In the genomic region with DNA sequence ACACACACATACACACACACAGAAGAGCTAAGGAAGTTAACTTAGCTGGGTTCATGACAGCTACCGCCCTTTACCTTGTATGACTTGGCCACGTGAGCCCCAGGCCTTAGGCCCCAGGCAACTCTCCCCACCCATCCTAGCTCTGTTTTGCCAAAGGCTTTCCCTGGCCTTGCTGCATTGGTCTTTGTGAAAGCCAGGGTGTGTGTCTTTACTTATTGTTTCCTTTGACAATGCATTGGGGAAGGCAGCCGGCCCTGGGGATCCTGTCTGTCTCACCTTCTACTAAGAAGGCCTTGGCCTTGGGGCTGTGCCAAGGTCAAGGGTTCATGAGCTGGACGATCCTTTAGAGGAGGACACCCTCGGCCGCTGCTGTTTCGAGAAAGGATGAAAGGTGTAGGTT, we compare ENCODE assay signal across 8 mouse cellular contexts. TPM values are rescaled to one million over a fixed set of nuclear protein-coding genes. Genes with fewer than 3 reads are reported as not detected.
A peak's percentile ranks its signal among the peaks of the same experiment; 100 is the strongest.
DNase-seq lines count a peak whose midpoint lies in the region; ATAC-seq lines count a peak whose summit lies in the region.

No protein-coding gene starts in this region.

- H3K9ac ChIP-seq in hindbrain, embryonic 11.5 days (ENCODE audit: low read depth, low read length) = no peak overlapping the region
- peak overlapping the region; percentile 46; the same call in 1 of the 2 replicates for H3K9ac ChIP-seq in heart, embryonic 14.5 days (ENCODE audit: low read length)
- peak overlapping the region; percentile 29; the same call in 1 of the 2 replicates for H3K9ac ChIP-seq in kidney, embryonic 16.5 days (replicated peaks; ENCODE audit: low read length)
- H3K9ac ChIP-seq in neural tube, embryonic 13.5 days = no peak overlapping the region

- no peak overlapping the region for H3K4me3 ChIP-seq in hindbrain, embryonic 10.5 days
- no peak overlapping the region for H3K4me3 ChIP-seq in hindbrain, embryonic 11.5 days (ENCODE audit: low read depth, low read length)
- H3K4me3 ChIP-seq in heart, embryonic 14.5 days (ENCODE audit: control insufficient read depth in 1 of 2, insufficient read depth in 1 of 2, low read depth in 1 of 2, low read length in 2 of 2) = no peak overlapping the region
- no peak overlapping the region for H3K4me3 ChIP-seq in kidney, embryonic 16.5 days (ENCODE audit: low read length)
- no peak overlapping the region for H3K4me3 ChIP-seq in neural tube, embryonic 13.5 days

- H3K27me3 ChIP-seq in hindbrain, embryonic 10.5 days (ENCODE audit: insufficient read depth, poor library complexity, severe bottlenecking) = no peaks in the 10 kb centered on the region
- H3K27me3 ChIP-seq in hindbrain, embryonic 11.5 days (ENCODE audit: control insufficient read depth, insufficient read depth, low read length) = no peaks in the 10 kb centered on the region
- no peaks in the 10 kb centered on the region for H3K27me3 ChIP-seq in heart, embryonic 14.5 days (ENCODE audit: control insufficient read depth, insufficient read depth, low read length)
- no peaks in the 10 kb centered on the region for H3K27me3 ChIP-seq in kidney, embryonic 16.5 days (ENCODE audit: insufficient read depth, low read length)
- no peaks in the 10 kb centered on the region for H3K27me3 ChIP-seq in neural tube, embryonic 13.5 days

- no peak overlapping the region for H3K4me2 ChIP-seq in hindbrain, embryonic 11.5 days (replicated peaks; ENCODE audit: low read depth, low read length)
- no peak overlapping the region for H3K4me2 ChIP-seq in heart, embryonic 14.5 days (ENCODE audit: low read length)
- H3K4me2 ChIP-seq in kidney, embryonic 16.5 days (replicated peaks; ENCODE audit: low read depth, low read length) = no peak overlapping the region
- H3K4me2 ChIP-seq in neural tube, embryonic 13.5 days = no peak overlapping the region

- peak overlapping the region; percentile 89 for H3K27ac ChIP-seq in hindbrain, embryonic 10.5 days
- H3K27ac ChIP-seq in hindbrain, embryonic 11.5 days (ENCODE audit: low read depth, low read length) = no peak overlapping the region; the same call in 1 of the 2 replicates
- peak overlapping the region; percentile 1 to 62; a peak in 3 of 4 replicates for H3K27ac ChIP-seq in heart, embryonic 14.5 days (replicated peaks in 1 of 2; ENCODE audit: control insufficient read depth in 1 of 2, insufficient read depth in 1 of 2, low read depth in 2 of 2, low read length in 2 of 2)
- H3K27ac ChIP-seq in kidney, embryonic 16.5 days (ENCODE audit: low read length) = peak overlapping the region; percentile 64
- H3K27ac ChIP-seq in neural tube, embryonic 13.5 days (replicated peaks) = peak overlapping the region; percentile 52

- 45% methylated on average over 7 of the region's 7 CpGs for WGBS in hindbrain, embryonic 10.5 days
- WGBS in hindbrain, embryonic 11.5 days = 38% methylated on average over 7 of the region's 7 CpGs
- 50% methylated on average over 7 of the region's 7 CpGs for WGBS in heart, embryonic 14.5 days
- 32% methylated on average over 7 of the region's 7 CpGs for WGBS in kidney, embryonic 16.5 days
- WGBS in neural tube, embryonic 13.5 days = 47% methylated on average over 7 of the region's 7 CpGs

- H3K36me3 ChIP-seq in hindbrain, embryonic 10.5 days = peaks cover 4% of the 10 kb centered on the region
- H3K36me3 ChIP-seq in hindbrain, embryonic 11.5 days (ENCODE audit: control insufficient read depth, insufficient read depth, low read length) = no peaks in the 10 kb centered on the region
- 0 out of 2 replicates have a peak, but pooled peaks cover 3% of the 10 kb centered on the region for H3K36me3 ChIP-seq in heart, embryonic 14.5 days (ENCODE audit: control insufficient read depth, insufficient read depth, low read length)
- H3K36me3 ChIP-seq in kidney, embryonic 16.5 days (ENCODE audit: insufficient read depth, low read length) = no peaks in the 10 kb centered on the region
- no peaks in the 10 kb centered on the region for H3K36me3 ChIP-seq in neural tube, embryonic 13.5 days

- no peak for ATAC-seq in hindbrain, embryonic 11.5 days (ENCODE audit: low FRiP score)
- ATAC-seq in heart, embryonic 14.5 days (ENCODE audit: insufficient number of reproducible peaks, insufficient read depth, low FRiP score, low read depth) = no peak
- ATAC-seq in kidney, embryonic 16.5 days (ENCODE audit: low FRiP score, low TSS enrichment) = no peak
- ATAC-seq in neural tube, embryonic 13.5 days (ENCODE audit: low read depth) = no peak
- ATAC-seq in megakaryocyte progenitor cell, adult 5-6 weeks (replicated peaks; ENCODE audit: poor library complexity) = no peak

- DNase-seq in hindbrain, embryonic 10.5 days (ENCODE audit: low spot score) = no peak
- no peak for DNase-seq in hindbrain, embryonic 11.5 days (ENCODE audit: low spot score)
- DNase-seq in left cerebral cortex, adult 11 months (ENCODE audit: low spot score) = no peak
- DNase-seq in frontal cortex, postnatal 14 days (ENCODE audit: low spot score in 2 of 2) = no peak

- H3K4me1 ChIP-seq in hindbrain, embryonic 10.5 days (replicated peaks) = peaks cover 82% of the 10 kb centered on the region
- H3K4me1 ChIP-seq in hindbrain, embryonic 11.5 days (replicated peaks; ENCODE audit: control insufficient read depth, insufficient read depth, low read length) = peaks cover 32% of the 10 kb centered on the region
- H3K4me1 ChIP-seq in heart, embryonic 14.5 days (ENCODE audit: control insufficient read depth in 2 of 2, insufficient read depth in 2 of 2, low read length in 2 of 2) = peaks cover 58 to 78% of the 10 kb centered on the region in 2 experiments
- peaks cover 58% of the 10 kb centered on the region for H3K4me1 ChIP-seq in kidney, embryonic 16.5 days (ENCODE audit: insufficient read depth, low read length)
- peaks cover 80% of the 10 kb centered on the region for H3K4me1 ChIP-seq in neural tube, embryonic 13.5 days (replicated peaks)

- no peaks in the 10 kb centered on the region for H3K9me3 ChIP-seq in hindbrain, embryonic 10.5 days
- H3K9me3 ChIP-seq in hindbrain, embryonic 11.5 days (ENCODE audit: control insufficient read depth, low read length) = no peaks in the 10 kb centered on the region
- no peaks in the 10 kb centered on the region for H3K9me3 ChIP-seq in heart, embryonic 14.5 days (ENCODE audit: control insufficient read depth, low read length)
- H3K9me3 ChIP-seq in kidney, embryonic 16.5 days (ENCODE audit: low read length) = no peaks in the 10 kb centered on the region
- H3K9me3 ChIP-seq in neural tube, embryonic 13.5 days = no peaks in the 10 kb centered on the region

RNA-seq across cellular contexts. Expression of a gene that starts 38.3 kb away (rescaled TPM):
- 24.1 and 33.1 TPM in 2 replicates for polyA plus RNA-seq in hindbrain, embryonic 10.5 days (2016; fragmentation: Nextera tagmentation; extraction: Ambion mirVana)
- polyA plus RNA-seq in hindbrain, embryonic 11.5 days (2014; fragmentation: Nextera tagmentation; extraction: Ambion mirVana) = 19.8 and 21.2 TPM in 2 replicates
- 41.3 and 42.1 TPM in 2 replicates for polyA plus RNA-seq in heart, embryonic 14.5 days (2014; fragmentation: Nextera tagmentation; extraction: Ambion mirVana)
- 16.2 and 17.7 TPM in 2 replicates for polyA plus RNA-seq in kidney, embryonic 16.5 days (2015; fragmentation: Nextera tagmentation; extraction: Ambion mirVana)
- 43.4 and 44.3 TPM in 2 replicates for polyA plus RNA-seq in neural tube, embryonic 13.5 days (2015; fragmentation: Nextera tagmentation; extraction: Ambion mirVana)
- 30.2 and 33.4 TPM in 2 replicates for total RNA-seq in megakaryocyte progenitor cell, adult 5-6 weeks (2015)
- total RNA-seq in megakaryocyte progenitor cell, adult 5-6 weeks (2017) = 21.0 and 24.0 TPM in 2 replicates

RNA-seq across cellular contexts. Expression of a gene that starts 58.6 kb away (rescaled TPM):
- polyA plus RNA-seq in hindbrain, embryonic 10.5 days (2016; fragmentation: Nextera tagmentation; extraction: Ambion mirVana) = 123 and 131 TPM in 2 replicates
- 161 and 185 TPM in 2 replicates for polyA plus RNA-seq in hindbrain, embryonic 11.5 days (2014; fragmentation: Nextera tagmentation; extraction: Ambion mirVana)
- 87.5 and 95.4 TPM in 2 replicates for polyA plus RNA-seq in heart, embryonic 14.5 days (2014; fragmentation: Nextera tagmentation; extraction: Ambion mirVana)
- 144 and 148 TPM in 2 replicates for polyA plus RNA-seq in kidney, embryonic 16.5 days (2015; fragmentation: Nextera tagmentation; extraction: Ambion mirVana)
- 115 and 160 TPM in 2 replicates for polyA plus RNA-seq in neural tube, embryonic 13.5 days (2015; fragmentation: Nextera tagmentation; extraction: Ambion mirVana)
- 0.25 and 0.68 TPM in 2 replicates for total RNA-seq in megakaryocyte progenitor cell, adult 5-6 weeks (2015)
- total RNA-seq in megakaryocyte progenitor cell, adult 5-6 weeks (2017) = 2.8 and 4.7 TPM in 2 replicates

Comparison
In these comparisons a context has a peak if more than half of its experiments do, and no peak if none do; other contexts are left out.
1. H3K9ac ChIP-seq: peak in heart, embryonic 14.5 days (single experiment) and kidney, embryonic 16.5 days (single experiment); none in hindbrain, embryonic 11.5 days (single experiment) and neural tube, embryonic 13.5 days (single experiment).